Mouse (Mus musculus): ENCODE results near the gene Kcnma1.

The Kcnma1 gene

DNA sequence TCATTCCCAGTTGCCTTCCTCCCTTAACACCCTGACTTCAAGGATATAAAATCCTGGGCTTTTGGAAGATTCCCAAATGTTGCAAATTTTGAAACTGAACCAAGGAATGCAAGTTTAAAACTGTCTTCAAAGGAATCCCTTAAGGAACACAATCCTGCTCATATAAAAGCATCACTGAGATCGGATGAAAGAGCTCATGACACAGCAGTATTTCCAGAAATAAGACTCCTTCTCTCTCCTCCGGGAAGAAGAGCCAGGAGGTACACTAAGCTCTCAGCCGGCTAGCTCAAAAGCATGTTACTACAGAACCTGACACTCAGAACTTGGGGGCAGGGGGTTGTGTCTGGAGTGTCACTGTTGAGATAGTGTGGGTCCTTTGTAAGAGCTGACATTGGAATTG, 325.8 kb downstream of the Kcnma1 start:
- in situ Hi-C loops (cut with MboI, MseI) = no loop called here

- in situ Hi-C loops (cut with MboI, MseI) = no loop called here
Observed at GRCm38 (mm10) chr14:23684463-23685066, 329.7 kb downstream of the Kcnma1 start.

DNA sequence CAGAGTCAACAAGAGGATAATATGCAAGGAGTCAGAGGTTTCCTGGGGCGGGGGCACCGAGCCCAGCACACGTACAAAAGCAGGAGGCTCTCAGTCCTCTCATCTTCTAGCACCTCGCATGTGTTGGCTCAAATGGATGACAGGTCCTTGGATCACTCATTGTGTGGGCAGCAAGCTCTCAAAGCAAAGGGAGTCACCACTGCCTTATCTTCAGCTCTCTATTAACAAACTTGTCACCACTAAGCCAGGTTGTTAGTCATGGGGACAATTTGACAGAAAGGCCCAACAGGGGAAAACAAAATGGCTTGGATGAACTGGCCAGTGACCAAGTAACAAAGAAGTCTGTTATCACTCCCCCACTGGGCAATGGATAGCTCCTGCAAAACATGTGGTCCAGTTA, 331.5 kb downstream of the Kcnma1 start:
- in situ Hi-C loops (cut with MboI, MseI) = no loop called here

DNA sequence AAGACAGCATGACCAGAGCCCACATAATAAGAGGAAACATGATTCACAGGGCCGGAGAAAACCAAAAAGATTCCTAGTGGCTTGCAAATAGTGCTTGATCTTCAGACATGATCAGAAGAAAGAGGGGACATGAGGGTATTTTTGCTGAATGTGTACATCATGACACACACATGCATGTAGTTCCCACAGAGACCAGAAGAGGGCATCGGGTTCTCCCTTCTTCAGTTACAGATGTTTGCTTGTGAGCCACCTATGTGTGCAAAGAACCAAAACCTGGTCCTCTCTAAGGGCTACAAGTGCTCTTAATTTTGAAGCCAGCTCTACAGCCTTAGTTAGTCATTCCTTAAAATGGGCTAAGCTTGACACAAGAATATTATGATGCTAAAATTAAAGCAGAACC, 334.9 kb downstream of the Kcnma1 start:
- in situ Hi-C loops (cut with MboI, MseI) = no loop called here

GRCm38 (mm10) chr14:23666420-23666819, 347.9 kb downstream of the Kcnma1 start:
- in situ Hi-C loops (cut with MboI, MseI) = no loop called here

DNA sequence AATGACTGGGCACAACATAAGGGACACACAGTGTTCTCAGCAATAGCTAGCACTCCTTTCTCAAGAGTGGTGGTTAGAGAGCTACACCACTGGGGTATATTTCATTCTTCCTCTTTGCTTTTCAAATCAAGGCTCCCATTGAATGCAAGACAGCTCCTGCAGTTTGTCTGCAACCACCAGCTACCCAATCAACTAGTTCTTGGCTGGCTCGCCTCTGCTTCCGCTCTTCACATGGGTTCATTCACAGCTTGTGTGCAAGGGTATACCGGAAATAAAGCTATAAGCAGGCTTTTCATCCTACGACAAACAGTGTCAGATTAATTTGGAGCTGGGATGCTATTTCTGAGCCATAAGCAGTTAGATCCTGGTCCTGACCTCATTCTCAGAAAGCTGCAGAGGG, 362.6 kb downstream of the Kcnma1 start:
- in situ Hi-C loops (cut with MboI, MseI) = no loop called here

DNA sequence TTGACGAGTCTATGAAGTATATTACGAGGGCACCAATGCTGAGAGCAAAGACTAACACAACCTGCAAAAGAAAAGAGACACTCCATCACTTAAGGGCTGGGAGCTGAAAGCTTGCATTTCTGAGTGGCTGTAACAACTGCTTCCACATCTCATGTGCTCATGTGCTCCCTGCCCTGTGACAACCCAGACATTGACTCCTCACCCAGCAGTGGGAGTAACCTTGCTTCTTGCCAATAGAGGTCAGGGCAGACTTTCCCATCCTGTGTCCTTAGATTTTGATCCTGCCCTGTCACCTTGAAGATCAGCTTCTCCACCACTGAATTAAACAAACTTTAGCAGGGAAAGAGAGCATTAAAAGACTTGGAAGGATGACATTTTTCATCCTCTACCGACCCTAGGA, 364.2 kb downstream of the Kcnma1 start:
- in situ Hi-C loops (cut with MboI, MseI) = no loop called here

GRCm38 (mm10) chr14:23645361-23646063, 368.8 kb downstream of the Kcnma1 start:
- in situ Hi-C loops (cut with MboI, MseI) = no loop called here

DNA sequence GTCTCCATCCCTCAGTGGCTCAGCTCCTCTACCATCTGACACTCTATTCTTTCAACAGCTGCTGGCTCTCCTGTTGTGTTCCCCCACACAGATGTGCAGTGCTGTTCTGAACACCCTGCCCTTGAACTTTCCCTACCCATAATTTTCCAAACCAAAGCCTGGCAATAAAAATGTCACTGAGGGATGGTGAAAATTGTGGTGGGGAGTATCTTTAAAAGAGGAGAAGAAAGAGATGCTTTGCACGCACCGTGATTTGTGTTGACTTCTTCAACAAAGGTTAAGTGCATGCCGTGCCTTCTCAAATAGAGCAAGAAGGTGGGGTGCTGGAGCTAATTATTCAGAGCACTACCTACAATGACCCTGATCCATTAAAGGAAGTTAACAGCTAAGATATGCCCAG, 371.1 kb downstream of the Kcnma1 start:
- in situ Hi-C loops (cut with MboI, MseI) = no loop called here

- in situ Hi-C loops (cut with MboI, MseI) = no loop called here
Observed at GRCm38 (mm10) chr14:23640665-23641064, 373.6 kb downstream of the Kcnma1 start.

DNA sequence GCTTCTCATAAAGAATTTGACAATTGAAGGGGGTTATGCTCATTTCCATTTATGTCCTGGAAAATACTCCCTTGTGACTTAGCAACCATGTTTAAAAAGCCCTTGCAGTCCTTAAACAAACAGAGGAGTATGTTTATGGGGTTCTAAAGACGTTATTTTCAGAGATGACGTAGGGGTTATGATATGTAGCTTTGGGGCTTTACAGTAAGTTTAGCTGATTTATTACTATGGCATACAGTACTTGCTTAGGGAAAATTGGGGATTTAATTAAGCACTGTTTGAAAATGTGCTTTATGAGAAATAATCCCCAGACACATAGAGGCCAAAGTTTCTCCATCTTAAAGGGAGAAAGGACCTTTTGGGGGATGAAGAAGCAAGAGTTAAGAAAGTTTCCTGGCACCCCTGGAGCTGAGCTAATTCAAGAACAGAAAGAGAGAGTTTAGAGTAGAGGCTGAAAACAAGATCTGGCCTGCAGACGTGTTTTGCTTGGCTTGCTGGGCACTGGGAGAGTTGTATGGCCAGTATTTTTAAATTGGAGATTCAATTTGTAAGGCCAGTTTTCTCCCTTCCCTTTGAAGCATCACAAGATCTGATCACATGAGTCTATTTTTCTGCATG, 376.1 kb downstream of the Kcnma1 start:
- in situ Hi-C loops (cut with MboI, MseI) = no loop called here

DNA sequence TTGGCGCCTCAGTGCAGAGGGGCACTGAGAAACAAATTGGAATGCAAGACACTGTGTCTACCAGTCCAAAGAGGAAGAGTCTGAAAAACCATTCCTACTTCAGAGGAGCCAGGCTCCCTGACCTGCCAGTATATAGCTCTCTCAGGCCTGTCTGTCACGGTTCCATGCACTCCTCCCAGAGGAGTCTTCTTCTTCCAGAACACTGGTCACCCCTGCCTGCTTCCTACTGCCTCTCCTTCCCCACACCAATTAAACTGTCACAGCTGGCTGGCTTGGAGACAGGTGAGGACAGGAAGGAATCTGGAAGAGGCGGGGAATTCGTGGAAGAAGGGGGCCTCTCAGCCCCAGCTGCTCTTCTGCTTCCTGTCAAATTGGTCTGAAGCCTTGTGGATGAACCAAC, 378.4 kb downstream of the Kcnma1 start:
- in situ Hi-C loops (cut with MboI, MseI) = no loop called here

DNA sequence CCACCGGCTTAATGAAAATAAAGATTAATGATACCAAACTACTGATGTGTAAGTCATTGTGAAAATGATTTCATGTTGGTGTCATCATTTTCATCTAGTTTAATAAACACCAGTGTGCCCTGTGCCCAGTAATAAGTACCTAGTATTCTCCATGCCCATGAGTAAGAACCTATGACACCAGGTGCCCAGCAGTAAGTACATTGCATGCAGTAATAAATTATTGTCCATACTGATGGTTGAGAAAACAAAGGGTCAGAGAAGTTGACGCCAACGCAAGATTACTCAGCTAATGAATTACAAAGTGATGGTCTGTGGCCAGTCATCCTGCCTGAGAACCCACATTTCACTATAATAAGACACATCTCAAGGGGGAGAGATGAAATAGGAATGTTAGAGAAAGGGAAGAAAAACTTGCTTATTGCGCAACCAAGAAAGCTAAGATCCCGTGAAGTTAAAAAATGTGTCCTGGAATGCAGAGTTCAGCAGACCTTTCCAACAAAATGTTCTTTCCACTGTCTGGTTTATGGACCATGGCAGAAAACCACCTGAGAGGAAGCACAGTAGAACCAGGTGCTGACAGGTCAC, 381.2 kb downstream of the Kcnma1 start:
- in situ Hi-C loops (cut with MboI, MseI) = no loop called here

DNA sequence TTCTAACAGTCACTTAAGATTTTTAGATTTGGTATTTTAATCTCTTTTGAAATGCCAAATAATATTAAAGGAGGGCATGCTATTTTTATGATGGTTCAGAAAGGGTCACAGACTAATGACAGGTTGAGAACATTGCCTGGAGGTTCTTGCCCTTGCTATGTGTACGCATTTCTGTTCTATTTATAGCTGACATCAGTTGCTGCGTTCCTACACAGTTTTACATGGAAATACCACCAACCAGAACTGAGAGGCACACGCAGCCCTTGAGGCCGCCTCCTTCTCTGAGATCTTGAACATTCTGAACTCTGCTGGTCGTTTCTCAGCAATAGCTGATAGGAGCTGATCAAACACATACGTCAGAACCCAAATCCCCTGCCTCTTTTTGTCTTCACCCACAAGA, 387.4 kb downstream of the Kcnma1 start:
- in situ Hi-C loops (cut with MboI, MseI) = no loop called here

DNA sequence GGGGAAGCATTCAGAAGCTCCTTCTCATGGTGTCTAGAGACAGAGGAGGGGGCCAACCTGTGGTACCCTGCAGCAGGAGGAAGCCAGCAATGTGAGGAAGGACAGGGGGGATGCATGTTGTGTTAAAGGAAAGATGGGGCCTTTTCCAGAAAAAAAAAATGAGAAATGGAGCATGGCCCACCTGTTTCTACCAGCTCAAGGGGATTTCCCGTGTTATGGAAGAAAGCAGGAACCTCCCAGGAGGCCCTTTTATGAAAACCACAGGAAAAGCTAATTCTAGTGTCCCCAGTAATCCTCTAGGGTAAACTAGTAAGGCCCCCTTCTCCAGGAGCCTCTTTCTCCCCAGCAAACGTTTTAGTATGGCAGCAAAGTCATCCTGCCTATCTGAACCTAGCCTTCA, 388.2 kb downstream of the Kcnma1 start:
- in situ Hi-C loops (cut with MboI, MseI) = no loop called here

DNA sequence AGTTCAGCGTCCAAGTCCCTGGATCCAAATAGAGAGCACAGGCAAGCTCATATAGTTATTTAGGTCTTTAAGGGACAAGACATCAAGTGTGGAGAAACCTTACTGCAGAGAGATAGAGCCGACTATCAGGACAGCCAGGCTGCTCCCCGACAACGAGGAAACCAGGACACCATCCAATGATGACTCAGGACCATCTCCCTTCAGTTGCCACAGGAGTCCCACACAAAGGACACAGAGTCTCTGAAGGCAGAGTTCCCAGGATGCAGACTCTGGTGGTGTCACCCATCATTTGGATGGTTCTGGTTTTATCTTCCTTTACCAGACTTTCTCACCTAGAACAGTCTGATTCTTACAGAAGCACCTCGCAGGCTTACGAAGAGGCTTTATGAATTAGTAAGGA, 388.9 kb downstream of the Kcnma1 start:
- in situ Hi-C loops (cut with MboI, MseI) = no loop called here

DNA sequence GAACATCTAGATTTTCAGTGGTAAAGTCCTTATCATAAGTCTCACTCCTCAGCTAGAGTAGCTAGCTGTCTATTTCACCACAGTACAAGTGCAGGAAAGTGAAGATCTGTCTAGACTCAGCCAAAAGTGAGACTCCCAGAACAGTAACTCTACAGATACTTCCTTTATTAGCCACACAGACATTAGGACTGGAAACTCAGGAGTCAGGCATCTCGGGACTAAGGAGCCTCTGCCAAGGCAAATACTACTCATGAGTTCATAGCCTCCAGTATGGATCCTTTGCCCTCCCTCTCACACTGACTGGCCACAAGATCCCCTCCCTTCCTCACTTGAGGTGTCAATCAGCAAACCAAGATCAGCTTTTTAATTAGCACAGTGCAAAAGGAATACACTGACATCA, 389.8 kb downstream of the Kcnma1 start:
- in situ Hi-C loops (cut with MboI, MseI) = no loop called here

- in situ Hi-C loops (cut with MboI, MseI) = no loop called here
Observed at GRCm38 (mm10) chr14:23620685-23621084, 393.6 kb downstream of the Kcnma1 start.

DNA sequence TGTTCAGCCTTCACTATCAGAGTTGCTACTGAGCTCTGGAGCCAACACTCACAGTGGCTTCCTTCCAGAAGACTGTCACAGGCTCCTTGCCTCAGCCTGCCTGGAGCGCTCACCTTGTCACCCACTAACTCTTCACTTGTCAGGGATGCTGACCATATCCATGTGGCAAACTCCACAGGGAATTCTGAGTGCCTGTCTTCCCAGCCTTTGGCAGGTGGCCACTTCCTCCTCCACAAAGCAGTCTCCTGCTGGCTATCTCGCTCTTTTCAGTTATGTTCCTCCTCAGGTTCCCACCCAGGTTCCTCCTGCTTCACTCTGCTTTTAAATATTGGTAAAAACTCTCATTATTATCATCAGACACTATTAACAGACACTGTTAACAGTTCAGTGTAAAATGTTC, 395.3 kb downstream of the Kcnma1 start:
- in situ Hi-C loops (cut with MboI, MseI) = no loop called here

DNA sequence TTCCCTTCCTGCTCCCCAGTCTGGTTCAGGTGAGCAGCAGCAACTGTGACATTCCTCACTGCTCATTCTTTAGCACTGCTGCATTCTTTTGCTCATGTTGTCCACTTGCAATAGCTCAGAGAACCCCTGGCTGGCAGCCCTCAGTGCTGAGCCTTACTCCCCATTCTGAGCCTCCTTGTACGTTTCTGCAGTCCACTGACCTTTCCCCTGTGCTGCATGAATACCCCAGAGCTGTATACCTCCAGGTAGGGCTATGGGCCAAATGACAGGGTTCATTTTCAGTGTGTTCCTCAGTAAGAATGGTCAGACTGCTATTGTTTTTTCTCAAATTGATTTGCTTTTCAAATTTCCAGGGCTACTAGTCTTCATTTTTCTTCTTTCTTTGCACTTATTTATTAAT, 396.2 kb downstream of the Kcnma1 start:
- in situ Hi-C loops (cut with MboI, MseI) = no loop called here

GRCm38 (mm10) chr14:23610054-23610453, 404.2 kb downstream of the Kcnma1 start:
- in situ Hi-C loops (cut with MboI, MseI) = no loop called here

DNA sequence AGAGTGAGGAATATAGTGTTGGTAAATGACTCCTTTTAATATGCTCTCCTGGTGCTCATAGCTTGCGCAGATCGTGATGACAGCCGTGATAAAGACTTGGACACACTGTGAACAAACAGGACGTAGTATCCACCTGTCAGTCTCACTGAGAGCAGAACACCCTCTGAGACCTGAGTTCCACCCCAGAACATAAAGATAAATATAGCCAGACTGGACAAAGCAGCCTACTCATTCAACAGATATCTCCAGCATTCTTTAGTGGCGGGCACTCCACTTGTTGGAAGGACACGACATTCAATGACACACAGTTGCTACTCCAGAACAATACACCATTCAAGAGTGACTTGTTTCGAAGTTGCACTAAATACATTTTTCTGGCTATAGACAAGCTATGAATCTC, 408.6 kb downstream of the Kcnma1 start:
- in situ Hi-C loops (cut with MboI, MseI) = no loop called here

GRCm38 (mm10) chr14:23602937-23603336, 411.4 kb downstream of the Kcnma1 start:
- in situ Hi-C loops (cut with MboI, MseI) = no loop called here
